Mouse (Mus musculus) neural tube, embryonic 11.5 days (tissue): ENCODE measurements at regions not wholly inside any gene's neighbourhood (a gene's known extent, or its start where the extent isn't known, plus 50 kb on each side); places are given as distances from the start of the nearest gene placed in this dataset.

Experiments
- ATAC-seq: fragments of 200-750 bp; cut with Nextera tagmentation; 2 replicates; pipeline ENCODE4 v1.8.0; 2017; ENCODE audit warnings: moderate number of reproducible peaks, mild to moderate bottlenecking, moderate TSS enrichment, moderate library complexity; ENCODE audit not compliant: insufficient read depth, low FRiP score, low TSS enrichment
- DNase-seq: peaks from one replicate; pipeline ENCODE4 v3.0.0-alpha.2; 2015; ENCODE audit warnings: low spot score
- H3K27ac ChIP-seq: fragments of 300-500 bp; sonication (generic); 2 replicates; pipeline ENCODE4 v1.5.1; 2014; ENCODE audit warnings: low read depth, mild to moderate bottlenecking, low read length
- H3K27me3 ChIP-seq: fragments of 300-500 bp; sonication (generic); 2 replicates; pipeline ENCODE4 v1.6.1; 2014; ENCODE audit warnings: mild to moderate bottlenecking, low read length, mixed read lengths; ENCODE audit not compliant: control insufficient read depth, insufficient read depth
- H3K36me3 ChIP-seq: fragments of 300-500 bp; sonication (generic); 2 replicates; pipeline ENCODE4 v1.6.1; 2014; ENCODE audit warnings: mild to moderate bottlenecking, low read length, moderate library complexity, mixed read lengths; ENCODE audit not compliant: control insufficient read depth, insufficient read depth
- H3K4me1 ChIP-seq: fragments of 300-500 bp; sonication (generic); 2 replicates; pipeline ENCODE4 v1.6.1; 2014; ENCODE audit warnings: low read length, mixed read lengths; ENCODE audit not compliant: control insufficient read depth, insufficient read depth
- H3K4me2 ChIP-seq: fragments of 300-500 bp; sonication (generic); 2 replicates; pipeline ENCODE4 v1.6.1; 2014; ENCODE audit warnings: low read depth, mild to moderate bottlenecking, moderate library complexity
- H3K4me3 ChIP-seq: fragments of 300-500 bp; sonication (generic); 2 replicates; pipeline ENCODE4 v1.5.1; 2014; ENCODE audit warnings: low read depth, low read length
- H3K9ac ChIP-seq: fragments of 300-500 bp; sonication (generic); 2 replicates; pipeline ENCODE4 v1.6.1; 2014; ENCODE audit warnings: mild to moderate bottlenecking, low read length
- H3K9me3 ChIP-seq: fragments of 300-500 bp; sonication (generic); 2 replicates; pipeline ENCODE4 v1.6.1; 2016; ENCODE audit warnings: low read length; ENCODE audit not compliant: control insufficient read depth
- WGBS: fragments of 180-500 bp; shearing (Covaris S2); extraction: QIAGEN DNeasy Blood & Tissue Kit; methylation state at CpG from one replicate; pipeline ENCODE4 v1.1.7; 2014; 5-methylcytosine and 5-hydroxymethylcytosine counted together

- H3K9me3 ChIP-seq, result no peaks in the 10 kb centered on the region
- H3K4me3 ChIP-seq, result no peak overlapping the region
- no peak overlapping the region for H3K27ac ChIP-seq
- WGBS, result 91% methylated on average over 12 of the region's 12 CpGs
- no peak overlapping the region for H3K9ac ChIP-seq
- H3K36me3 ChIP-seq, result no peaks in the 10 kb centered on the region
- H3K4me1 ChIP-seq, result no peaks in the 10 kb centered on the region
- DNase-seq, result no peak
- no peaks in the 10 kb centered on the region for H3K27me3 ChIP-seq
- no peak overlapping the region for H3K4me2 ChIP-seq
- ATAC-seq, result no peak
Observed at GRCm38 (mm10) chr8:116314429-116315092, 190.2 kb upstream of the Dynlrb2 start.

- Histone ChIP-seq H3K36me3 (no peaks in the 10 kb centered on the region), H3K27me3 (no peaks in the 10 kb centered on the region), H3K4me1 (no peaks in the 10 kb centered on the region), H3K4me2 (no peak overlapping the region), H3K27ac (no peak overlapping the region), H3K9me3 (no peaks in the 10 kb centered on the region), H3K9ac (no peak overlapping the region), H3K4me3 (no peak overlapping the region)
- 94% methylated on average over 7 of the region's 7 CpGs for WGBS
- ATAC-seq (no peak), DNase-seq (no peak)
Observed at GRCm38 (mm10) chr8:116298891-116299290, 205.9 kb upstream of the Dynlrb2 start.

- no peaks in the 10 kb centered on the region for H3K9me3 ChIP-seq
- 86% methylated on average over 6 of the region's 6 CpGs for WGBS
- no peak for DNase-seq
Observed at GRCm38 (mm10) chr8:116290671-116291245, 214.0 kb upstream of the Dynlrb2 start.

GRCm38 (mm10) chr8:116289237-116289636 lies 215.5 kb upstream of the Dynlrb2 start:
- H3K27me3 ChIP-seq, result no peaks in the 10 kb centered on the region
- no peaks in the 10 kb centered on the region for H3K36me3 ChIP-seq
- H3K4me2 ChIP-seq, result no peak overlapping the region
- DNase-seq (no peak), ATAC-seq (no peak)
- no peaks in the 10 kb centered on the region for H3K4me1 ChIP-seq
- H3K27ac ChIP-seq, result no peak overlapping the region
- no peak overlapping the region for H3K4me3 ChIP-seq
- no peak overlapping the region for H3K9ac ChIP-seq
- WGBS, result 83% methylated on average over 2 of the region's 2 CpGs
- no peaks in the 10 kb centered on the region for H3K9me3 ChIP-seq

More at GRCm38 (mm10) chr8:116290671-116291245, 214.0 kb upstream of the Dynlrb2 start:
- no peak overlapping the region for H3K4me2 ChIP-seq
- ATAC-seq, result no peak
- H3K27ac ChIP-seq, result no peak overlapping the region
- H3K36me3 ChIP-seq, result no peaks in the 10 kb centered on the region
- no peaks in the 10 kb centered on the region for H3K27me3 ChIP-seq
- no peak overlapping the region for H3K9ac ChIP-seq
- H3K4me1 ChIP-seq, result no peaks in the 10 kb centered on the region
- H3K4me3 ChIP-seq, result no peak overlapping the region

- Histone ChIP-seq H3K27ac (no peak overlapping the region), H3K36me3 (no peaks in the 10 kb centered on the region), H3K9ac (no peak overlapping the region), H3K4me1 (no peaks in the 10 kb centered on the region), H3K27me3 (no peaks in the 10 kb centered on the region), H3K9me3 (no peaks in the 10 kb centered on the region), H3K4me2 (no peak overlapping the region), H3K4me3 (no peak overlapping the region)
- ATAC-seq (no peak), DNase-seq (no peak)
- WGBS, result 76% methylated on average over 1 of the region's 3 CpGs
Observed at GRCm38 (mm10) chr8:116283990-116284389, 220.8 kb upstream of the Dynlrb2 start.

GRCm38 (mm10) chr8:116282341-116282740 lies 222.4 kb upstream of the Dynlrb2 start:
- Histone ChIP-seq H3K4me1 (no peaks in the 10 kb centered on the region), H3K9ac (no peak overlapping the region), H3K9me3 (no peaks in the 10 kb centered on the region), H3K4me2 (no peak overlapping the region), H3K36me3 (no peaks in the 10 kb centered on the region), H3K27me3 (no peaks in the 10 kb centered on the region), H3K4me3 (no peak overlapping the region), H3K27ac (no peak overlapping the region)
- DNase-seq (no peak), ATAC-seq (no peak)
- WGBS, result 92% methylated on average over 5 of the region's 5 CpGs

- no peak overlapping the region for H3K27ac ChIP-seq
- no peaks in the 10 kb centered on the region for H3K9me3 ChIP-seq
- H3K36me3 ChIP-seq, result no peaks in the 10 kb centered on the region
- H3K9ac ChIP-seq, result no peak overlapping the region
- ATAC-seq (no peak), DNase-seq (no peak)
- H3K27me3 ChIP-seq, result no peaks in the 10 kb centered on the region
- no peaks in the 10 kb centered on the region for H3K4me1 ChIP-seq
- no peak overlapping the region for H3K4me3 ChIP-seq
- no peak overlapping the region for H3K4me2 ChIP-seq
- 71% methylated on average over 4 of the region's 4 CpGs for WGBS
Observed at GRCm38 (mm10) chr8:116275014-116275413, 229.8 kb upstream of the Dynlrb2 start.

GRCm38 (mm10) chr8:116271238-116271637 lies 233.5 kb upstream of the Dynlrb2 start:
- ATAC-seq (no peak), DNase-seq (no peak)
- Histone ChIP-seq H3K36me3 (no peaks in the 10 kb centered on the region), H3K9me3 (no peaks in the 10 kb centered on the region), H3K27ac (no peak overlapping the region), H3K4me1 (no peaks in the 10 kb centered on the region), H3K27me3 (no peaks in the 10 kb centered on the region), H3K4me3 (no peak overlapping the region), H3K9ac (no peak overlapping the region), H3K4me2 (no peak overlapping the region)
- WGBS, result 90% methylated on average over 6 of the region's 6 CpGs

GRCm38 (mm10) chr8:116269393-116269792 lies 235.4 kb upstream of the Dynlrb2 start:
- no peak overlapping the region for H3K4me3 ChIP-seq
- H3K9me3 ChIP-seq, result no peaks in the 10 kb centered on the region
- no peaks in the 10 kb centered on the region for H3K36me3 ChIP-seq
- H3K27me3 ChIP-seq, result no peaks in the 10 kb centered on the region
- H3K27ac ChIP-seq, result no peak overlapping the region
- H3K4me1 ChIP-seq, result no peaks in the 10 kb centered on the region
- ATAC-seq, result no peak
- DNase-seq, result no peak
- no peak overlapping the region for H3K9ac ChIP-seq
- H3K4me2 ChIP-seq, result no peak overlapping the region
